Mouse (Mus musculus): ENCODE data around the gene Pus10.

GRCm38 (mm10) chr11:23762635-23763034 lies 97.2 kb downstream of the Pus10 start:
- TF ChIP-seq CTCF (IDR thresholded peaks at IDR 0.05) (no peak), EP300 (IDR thresholded peaks at IDR 0.05) (no peak)
